Mouse (Mus musculus): ENCODE data around the gene Scd3. TPM values are rescaled to one million over a fixed set of nuclear protein-coding genes. Genes with fewer than 3 reads are reported as not detected.

Scd3 gene
- not detected for total RNA-seq (2023)

DNA sequence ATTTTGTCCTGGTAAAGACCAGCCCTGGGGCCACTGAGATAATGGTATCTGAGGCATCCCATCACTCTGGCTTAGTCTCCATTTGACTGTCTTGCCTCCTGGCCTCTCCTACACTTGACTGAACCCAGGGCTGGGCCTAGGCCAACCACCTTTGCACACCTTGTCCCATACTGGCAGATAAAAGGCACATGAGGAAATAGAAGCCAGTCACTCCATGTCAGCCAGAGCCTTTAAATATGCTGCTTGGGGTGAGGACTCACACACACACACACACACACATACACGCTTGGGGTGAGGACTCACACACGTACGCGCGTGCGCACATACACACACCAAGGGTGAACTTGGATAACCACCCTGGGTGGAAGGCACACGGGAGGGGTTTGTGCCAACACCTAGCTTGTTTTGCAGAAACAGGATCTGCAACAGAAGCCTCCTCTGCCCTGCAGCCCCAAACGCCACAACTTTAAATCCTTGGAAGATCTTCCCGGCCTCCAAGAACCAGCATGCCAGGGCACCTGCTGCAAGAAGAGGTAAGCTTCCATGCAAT is at the start of gene Scd3:
Gene Scd3 (plus strand): TSS at position 255 of the 550 bp plus-strand sequence.

DNA sequence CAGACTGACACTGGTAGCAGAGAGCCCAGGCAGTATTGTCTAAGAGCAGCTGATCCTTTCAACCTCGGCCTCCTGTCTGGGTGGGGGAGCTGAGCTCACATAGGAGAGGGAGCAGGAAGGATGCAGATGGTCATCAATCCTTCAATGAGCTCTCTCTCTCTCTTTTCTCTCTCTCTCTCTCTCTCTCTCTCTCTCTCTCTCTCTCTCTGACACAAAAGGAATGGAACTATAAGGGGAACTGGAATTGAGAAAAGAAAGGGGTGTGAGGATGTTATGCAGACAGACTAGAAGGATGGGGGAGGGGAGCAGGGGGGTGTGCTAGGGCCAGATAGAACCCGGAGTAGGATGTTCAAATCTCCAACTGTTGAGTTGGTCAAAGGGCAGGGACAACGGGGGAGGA is 10.7 kb upstream of the Scd3 start, which contains the start of gene Pkd2l1:
Gene Pkd2l1 (minus strand): TSS at position 101 of the 400 bp plus-strand sequence.

DNA sequence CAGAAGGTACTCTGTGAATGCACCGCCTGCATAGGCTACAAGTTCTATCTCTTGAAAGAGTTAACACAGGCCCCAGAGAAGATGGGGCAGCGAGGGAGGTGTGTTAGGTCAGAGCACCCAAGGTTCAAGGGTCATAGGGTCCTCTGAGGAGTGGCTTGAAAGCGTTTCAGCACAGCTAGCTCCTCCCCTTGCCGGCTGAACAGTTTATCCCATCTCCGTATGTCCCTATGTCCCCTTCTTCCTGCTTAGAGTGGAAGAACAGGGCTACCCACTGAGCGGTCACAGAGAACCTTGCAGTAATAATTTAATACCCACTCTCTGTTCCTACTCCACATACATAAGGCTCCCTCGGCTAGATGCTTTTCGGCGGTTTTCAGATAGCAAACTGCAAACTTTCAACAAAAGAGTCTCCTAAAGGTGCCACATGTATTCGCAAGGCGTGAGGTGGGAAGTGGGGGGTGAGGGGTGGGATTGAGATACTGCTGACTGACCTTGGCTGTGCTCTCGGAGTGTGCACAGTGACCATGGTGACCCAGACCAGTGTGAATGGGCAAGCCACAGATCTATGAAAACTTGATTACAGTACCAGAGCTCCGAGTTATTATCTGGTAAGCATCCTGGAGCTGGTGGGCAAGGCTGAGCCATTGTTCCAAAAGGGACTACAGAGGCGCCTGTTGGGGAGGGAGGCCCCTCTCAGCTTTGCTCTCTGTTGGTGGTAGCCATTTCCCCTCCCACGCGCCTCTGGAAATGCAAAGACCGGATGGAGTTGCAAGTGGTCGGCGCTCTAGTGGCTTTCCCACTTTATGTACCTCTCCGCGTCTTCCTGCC is 90.1 kb downstream of the Scd3 start, which contains the start of gene Scd2:
Gene Scd2 (plus strand): TSS at position 734 of the 828 bp plus-strand sequence.

Other genes with a start within 250 kb of the Scd3 start
- not detected for gene Cpn1, start 216.7 kb upstream of the Scd3 start, total RNA-seq (2023)
- not detected for gene Cyp2c23, start 174.1 kb upstream of the Scd3 start, total RNA-seq (2023)
- 6.3 TPM for gene Erlin1, start 133.5 kb upstream of the Scd3 start, total RNA-seq (2023)
- 66.6 TPM for gene Chuk, start 95.8 kb upstream of the Scd3 start, total RNA-seq (2023)
- gene Cwf19l1, start 67.4 kb upstream of the Scd3 start, total RNA-seq (2023) = 28.7 TPM
- gene Bloc1s2, start 56.8 kb upstream of the Scd3 start, total RNA-seq (2023) = 64.1 TPM
- not detected for gene Pkd2l1, start 10.8 kb upstream of the Scd3 start, total RNA-seq (2023)
- 19.0 TPM for gene Scd2, start 90.4 kb downstream of the Scd3 start, total RNA-seq (2023)
- 1.0 TPM for gene Scd4, start 129.8 kb downstream of the Scd3 start, total RNA-seq (2023)
- 30.7 TPM for gene Scd1, start 204.6 kb downstream of the Scd3 start, total RNA-seq (2023)

All from CD4-positive naive resting alpha-beta T cell, adult 57 days (primary cell).